Mouse (Mus musculus): ENCODE measurements around the gene Gm14525. TPM values are rescaled to one million over a fixed set of nuclear protein-coding genes. Genes with fewer than 3 reads are reported as not detected.
"Not testable (repeated sequence)": the region's sequence is repeated elsewhere in the genome, so short reads cannot be mapped to it uniquely, and the experiment has no call there.

Gene Gm14525
- not detected for total RNA-seq (2021)
- long read RNA-seq, experiment 1: 0 reads
- long read RNA-seq, experiment 2: 0 reads

DNA sequence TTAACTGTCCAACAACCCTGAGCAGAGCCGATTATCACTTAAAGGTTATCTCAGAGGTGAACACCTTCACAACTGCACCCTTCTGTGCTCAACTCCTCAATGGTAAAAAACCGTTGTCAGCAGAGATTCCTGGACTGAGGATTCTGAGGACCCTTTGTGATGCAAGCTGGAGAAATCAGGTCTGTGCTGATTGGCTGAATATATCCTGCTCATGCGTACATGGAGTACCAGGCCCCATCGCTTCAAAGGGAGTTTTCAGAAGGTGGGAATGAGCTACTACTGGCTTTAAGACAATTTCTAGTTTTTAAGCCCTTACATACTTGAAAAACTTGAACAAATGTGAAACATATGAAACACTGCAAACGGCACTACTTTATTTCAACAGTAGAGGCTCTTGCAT is at the start of gene Gm14525:
Gm14525 (minus strand) TSS at position 101 of the 400 bp plus-strand sequence.
- not testable (repeated sequence) for DNase-seq (ENCODE audit: low spot score in 2 of 2)

Other genes with a start within 250 kb of the Gm14525 start
- not detected for gene Slx, start 157.1 kb downstream of the Gm14525 start, total RNA-seq (2021)
- gene Gm6121, start 233.1 kb upstream of the Gm14525 start, total RNA-seq (2021): not detected